Mouse (Mus musculus): ENCODE data around the gene Clps.

Gene Clps

DNA sequence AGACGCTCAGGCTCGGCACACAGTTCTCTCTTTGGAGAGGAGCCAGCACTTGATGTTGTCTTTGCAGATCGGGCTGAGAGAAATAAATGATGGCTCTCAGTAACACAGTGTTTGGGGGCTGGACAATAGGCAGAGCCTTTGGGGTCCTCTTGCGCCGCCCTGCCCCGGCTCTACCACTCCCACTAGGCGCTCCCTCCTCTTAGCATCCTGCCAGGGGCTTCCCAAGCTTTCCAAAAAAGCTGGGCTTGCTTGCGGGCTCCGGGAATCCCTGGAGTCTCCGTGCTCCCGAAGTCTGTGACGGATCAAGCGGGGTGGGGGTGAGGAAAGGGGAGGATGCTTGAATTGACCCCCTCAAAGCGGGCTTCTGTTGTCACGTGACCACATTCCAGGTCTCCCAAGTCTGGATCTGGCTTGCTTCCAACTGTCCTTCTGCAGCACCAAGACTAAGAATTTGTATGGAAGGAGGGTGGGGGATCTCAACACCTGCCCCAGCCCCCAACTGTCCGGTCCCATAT lies 43.1 kb downstream of the Clps start, which contains the start of gene Fkbp5:
Gene Fkbp5 (minus strand): TSS at position 87 of the 515 bp plus-strand sequence.
- DNase-seq = no peak

DNA sequence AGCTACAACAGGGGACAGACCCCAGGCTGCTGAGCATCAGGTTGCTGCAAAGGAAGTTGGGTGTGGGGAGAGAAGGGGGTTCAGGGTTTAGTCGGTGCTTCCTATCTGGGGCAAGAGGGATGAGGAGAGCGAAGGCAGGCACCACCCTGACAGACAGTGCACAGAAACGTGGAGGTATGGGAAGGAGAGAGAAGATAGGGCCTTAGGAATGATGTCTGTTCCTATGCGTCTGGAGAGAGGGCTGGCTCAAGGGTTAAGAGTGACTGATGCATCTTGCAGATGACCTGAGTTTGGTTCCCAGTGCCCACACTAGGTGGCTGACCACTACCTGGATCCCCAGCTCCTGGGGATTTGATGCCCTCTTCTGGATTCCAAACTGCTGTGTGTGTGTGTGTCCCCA lies 43.7 kb downstream of the Clps start:
- DNase-seq = no peak

DNA sequence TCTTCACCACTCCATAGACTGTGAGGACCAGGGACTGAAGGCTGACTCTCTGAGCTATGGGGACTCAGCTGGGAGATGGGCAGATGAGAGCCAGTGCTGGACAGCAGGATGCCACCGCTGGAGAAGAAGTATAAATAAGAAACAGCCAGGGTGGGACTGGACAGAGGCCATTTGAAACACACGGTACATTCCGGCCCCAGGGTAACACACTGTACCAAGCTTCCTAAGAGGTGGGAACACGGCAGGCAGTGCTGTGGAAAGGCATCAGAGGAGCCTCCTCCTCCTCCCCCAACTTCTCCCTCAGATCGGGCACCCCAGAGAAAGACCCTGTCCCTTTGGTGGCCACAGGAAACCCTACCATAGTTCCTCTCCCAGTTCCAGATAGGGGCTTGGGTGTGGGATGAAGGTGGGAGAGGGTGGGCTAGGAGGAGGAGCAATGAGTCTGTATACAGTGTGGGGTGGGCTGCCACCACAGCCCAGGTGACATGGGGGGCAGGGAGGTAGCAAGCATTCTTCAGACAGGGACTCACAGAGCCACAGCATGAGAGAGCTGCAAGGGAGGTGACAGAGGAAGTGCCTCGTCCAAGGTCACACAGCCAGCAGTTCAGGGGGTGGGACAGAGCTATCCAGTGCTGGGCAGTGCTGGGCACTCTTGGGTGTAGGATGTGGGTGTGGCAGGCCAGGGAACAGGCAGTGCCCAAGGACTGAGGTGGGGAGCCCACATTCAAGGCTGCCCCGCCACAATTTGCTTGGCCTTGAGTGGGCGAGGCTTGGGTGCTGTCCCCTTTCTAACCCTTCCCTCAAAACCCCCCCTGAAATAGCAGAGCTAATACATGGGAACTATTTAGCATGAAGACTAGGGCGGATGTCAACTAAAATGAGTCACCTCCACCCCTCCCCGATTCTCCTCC lies 44.9 kb downstream of the Clps start:
- no peak for DNase-seq

DNA sequence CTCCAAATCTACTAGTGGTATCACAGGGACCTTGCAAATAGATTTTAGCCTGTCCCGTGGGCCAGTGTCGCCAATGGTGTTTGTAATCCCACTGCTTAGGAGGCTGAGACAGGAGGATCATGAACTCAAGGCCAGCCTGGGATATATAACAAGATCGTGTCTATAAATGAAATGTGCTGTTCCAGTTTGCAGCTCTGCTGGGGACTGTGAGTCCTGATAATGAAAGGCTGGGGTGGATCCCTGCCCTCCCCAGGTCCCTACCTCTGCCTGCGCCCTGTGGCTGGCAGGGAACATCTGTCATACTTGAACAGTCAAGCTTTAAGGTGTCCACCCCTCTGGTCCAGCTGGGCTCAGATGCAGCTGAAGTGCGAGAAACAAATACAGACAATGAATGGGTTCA lies 46.0 kb downstream of the Clps start:
- no peak for DNase-seq

DNA sequence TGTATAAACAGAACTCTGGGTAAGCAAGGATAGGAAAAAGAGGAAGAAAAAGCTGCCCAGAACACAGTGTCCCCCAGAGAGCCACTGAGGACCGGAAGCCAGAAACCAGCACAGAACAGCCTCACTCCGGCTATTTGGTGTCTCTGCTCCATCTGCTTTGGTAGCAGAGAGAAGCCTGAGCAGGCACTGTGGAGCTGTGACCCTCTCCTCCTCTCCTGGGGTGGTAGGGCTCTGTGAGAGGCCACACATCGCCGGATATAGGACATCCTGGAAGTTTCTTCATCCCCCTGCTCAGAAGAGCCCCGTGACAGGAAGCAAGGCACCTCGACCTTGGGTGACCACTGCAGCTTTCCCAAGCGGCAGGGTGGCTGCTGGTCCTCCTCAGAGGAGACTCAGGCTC lies 46.7 kb downstream of the Clps start:
- no peak for DNase-seq

DNA sequence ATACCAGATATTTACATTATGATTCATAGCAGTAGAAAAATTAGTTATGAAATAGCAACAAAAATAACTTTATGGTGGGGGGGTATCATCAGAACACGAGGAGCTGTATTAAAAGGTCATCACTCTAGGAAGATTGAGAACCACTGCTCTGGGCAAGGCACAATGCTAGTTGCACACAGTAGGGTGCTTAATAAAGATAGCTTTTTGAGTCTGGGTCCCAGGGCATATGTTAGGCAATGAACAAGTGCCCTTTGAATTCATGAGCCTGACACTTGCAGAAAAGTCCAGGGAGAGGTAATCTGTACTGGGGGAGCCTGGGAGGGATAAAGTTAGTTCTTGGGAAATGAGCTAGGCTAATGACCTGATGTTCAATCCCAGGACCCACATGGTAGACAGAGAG lies 47.2 kb downstream of the Clps start:
- DNase-seq = no peak

DNA sequence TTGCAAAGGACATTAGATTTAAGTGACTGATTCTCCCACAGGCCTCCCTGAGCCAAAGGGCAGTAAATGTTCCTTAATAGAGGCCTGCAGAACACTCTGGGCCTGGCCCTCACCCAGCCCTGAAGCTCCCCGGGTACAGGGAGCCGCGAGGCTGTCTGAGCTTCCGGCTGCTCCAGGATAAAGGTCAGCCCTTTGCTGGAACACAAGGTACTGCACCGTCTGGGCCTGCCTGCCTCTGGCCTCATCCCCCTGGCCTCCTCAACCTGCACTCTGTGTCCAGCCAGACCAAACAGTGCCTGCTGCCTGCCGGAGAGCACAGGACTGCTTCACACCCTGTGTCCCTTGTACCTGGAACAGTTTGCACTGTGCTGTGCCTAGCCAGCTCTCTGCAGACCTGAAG lies 47.9 kb downstream of the Clps start:
- no peak for DNase-seq

DNA sequence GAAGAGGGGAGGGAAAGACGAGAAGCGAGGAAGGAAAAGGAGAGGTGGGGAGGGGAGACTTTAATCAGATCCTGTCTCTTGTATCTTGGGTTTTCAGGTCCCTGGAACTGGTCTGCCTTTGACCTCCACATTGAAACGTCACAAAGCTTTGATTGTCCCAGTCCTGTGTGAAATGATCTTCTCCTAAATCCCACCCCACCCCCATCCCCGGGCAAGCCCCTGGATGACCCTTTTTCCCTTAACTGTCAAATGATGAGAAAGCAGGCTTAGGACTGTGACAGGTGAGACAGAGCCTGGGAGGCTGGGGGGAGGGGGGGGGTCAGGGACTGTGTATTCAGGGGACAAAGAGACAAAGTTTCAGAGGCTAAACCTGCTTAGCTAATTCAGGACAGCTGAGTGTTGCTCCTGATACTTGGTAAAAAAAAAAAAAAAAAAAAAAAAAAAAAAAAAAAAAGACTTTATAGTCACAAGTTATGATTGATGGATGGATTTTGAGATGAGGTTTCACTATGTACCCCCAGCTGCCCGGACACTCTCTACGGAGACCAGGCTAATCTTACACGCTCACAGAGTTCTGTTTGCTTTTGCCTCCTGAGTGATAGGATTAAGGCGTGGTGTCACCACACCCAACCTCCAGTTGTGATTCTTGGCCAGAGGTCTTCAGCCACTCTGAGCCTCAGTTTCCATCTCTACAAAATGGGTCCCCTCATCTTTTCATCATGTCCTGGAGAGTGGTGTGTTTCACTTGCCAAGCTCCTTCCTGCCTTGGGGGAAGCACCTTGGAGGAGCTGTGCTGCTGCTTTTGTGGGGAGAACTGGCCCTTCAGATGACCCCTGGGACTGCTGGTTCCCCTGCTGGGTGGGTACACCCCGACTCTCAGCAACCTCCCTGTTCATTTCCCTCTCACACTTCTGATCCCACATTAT lies 48.7 kb downstream of the Clps start:
- no peak for DNase-seq

DNA sequence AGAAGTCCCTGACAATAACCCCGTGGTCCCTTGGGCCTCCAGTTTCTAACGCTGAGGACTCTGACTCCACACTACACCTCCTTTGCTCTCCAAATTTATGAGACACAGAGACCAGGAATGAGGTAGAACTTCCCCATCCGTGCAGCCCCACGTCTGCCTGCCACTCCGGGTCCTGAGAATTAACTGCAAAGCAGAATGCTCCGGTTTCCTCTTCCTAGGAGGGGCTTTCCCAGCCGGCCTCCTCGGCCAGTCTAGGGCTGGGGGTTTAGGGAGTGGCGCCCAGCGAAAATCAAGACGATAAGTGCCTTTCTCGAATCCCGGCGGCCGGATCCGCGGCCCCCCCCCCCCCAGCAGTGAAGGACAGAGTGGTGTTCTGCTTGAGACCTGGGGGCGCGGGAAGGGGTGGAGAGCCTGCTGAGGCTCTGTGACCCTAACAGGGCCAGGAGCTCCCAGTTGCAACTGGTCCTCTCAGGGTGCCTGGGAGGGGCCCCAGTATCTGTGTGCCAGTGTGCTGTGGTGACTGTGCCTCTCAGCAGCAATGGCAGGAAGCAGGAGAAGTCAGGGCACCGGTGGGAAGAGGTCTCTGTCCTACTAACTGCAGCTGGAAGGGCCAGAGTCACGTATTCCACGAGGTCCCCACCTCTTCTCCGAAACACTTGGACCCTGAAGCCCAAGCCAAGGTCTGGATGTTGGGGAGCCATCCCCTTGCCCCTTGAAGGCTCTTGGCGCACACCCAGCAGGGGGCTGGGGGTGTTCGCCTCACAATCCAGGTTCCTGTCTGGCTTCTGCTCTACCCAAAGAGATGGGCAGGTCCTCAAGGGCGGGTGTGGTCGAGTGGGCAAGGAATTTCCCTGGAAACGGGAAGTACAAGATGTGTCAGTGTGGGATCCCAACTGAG lies 49.9 kb downstream of the Clps start:
- DNase-seq = no peak

All from cerebellum, adult 8-10 months (tissue).